Mouse (Mus musculus): ENCODE data around the gene Sco2. TPM values are rescaled to one million over a fixed set of nuclear protein-coding genes. Genes with fewer than 3 reads are reported as not detected.

Sco2 gene
- total and polyA plus RNA-seq, 3 experiments = 25.1 to 40.7 (median 29.4) TPM

- peaks cover 3% of the 10 kb centered on the region for H3K4me1 ChIP-seq (ENCODE audit: control insufficient read depth, insufficient read depth, low read length)
- H3K9ac ChIP-seq (ENCODE audit: low read depth, low read length) = no peak overlapping the region
- no peaks in the 10 kb centered on the region for H3K27me3 ChIP-seq (ENCODE audit: control insufficient read depth, insufficient read depth, low read length)
- intact Hi-C loops (cut with DNase I) = no loop called here
- no peak overlapping the region for H3K27ac ChIP-seq
- 71% methylated on average over 10 of the region's 10 CpGs for WGBS
- H3K79me2 ChIP-seq (replicated peaks; ENCODE audit: control insufficient read depth, insufficient read depth, low read length) = no peaks in the 10 kb centered on the region
- no peak overlapping the region for H3K4me3 ChIP-seq
- TF ChIP-seq CTCF (IDR thresholded peaks at IDR 0.05) = no peak
- no peak for TF ChIP-seq POLR2A (IDR thresholded peaks at IDR 0.05; ENCODE audit: insufficient read depth, low read depth, low read length)
- TF ChIP-seq EP300 (IDR thresholded peaks at IDR 0.05; ENCODE audit: insufficient read depth, low read depth, low read length) = no peak
- H3K36me3 ChIP-seq (ENCODE audit: control insufficient read depth, insufficient read depth, low read length) = no peaks in the 10 kb centered on the region
- DNase-seq = no peak
These were observed 31.4 kb upstream of the Sco2 start for GRCm38 (mm10) chr15:89404831-89405623.

- no peaks in the 10 kb centered on the region for H3K79me2 ChIP-seq (replicated peaks; ENCODE audit: control insufficient read depth, insufficient read depth, low read length)
- WGBS = 93% methylated on average over 1 of the region's 1 CpGs
- intact Hi-C loops (cut with DNase I) = no loop called here
- no peaks in the 10 kb centered on the region for H3K36me3 ChIP-seq (ENCODE audit: control insufficient read depth, insufficient read depth, low read length)
- no peak for DNase-seq
- no peak overlapping the region for H3K4me3 ChIP-seq
- H3K27me3 ChIP-seq (ENCODE audit: control insufficient read depth, insufficient read depth, low read length) = no peaks in the 10 kb centered on the region
- TF ChIP-seq EP300 (IDR thresholded peaks at IDR 0.05; ENCODE audit: insufficient read depth, low read depth, low read length) (no peak), POLR2A (IDR thresholded peaks at IDR 0.05; ENCODE audit: insufficient read depth, low read depth, low read length) (no peak), CTCF (IDR thresholded peaks at IDR 0.05) (no peak)
- H3K4me1 ChIP-seq (ENCODE audit: control insufficient read depth, insufficient read depth, low read length) = peaks cover 3% of the 10 kb centered on the region
- no peak overlapping the region for H3K9ac ChIP-seq (ENCODE audit: low read depth, low read length)
- no peak overlapping the region for H3K27ac ChIP-seq
These were observed 28.8 kb upstream of the Sco2 start for GRCm38 (mm10) chr15:89402471-89402870.

GRCm38 (mm10) chr15:89399716-89400115, 26.1 kb upstream of the Sco2 start:
- H3K36me3 ChIP-seq (ENCODE audit: control insufficient read depth, insufficient read depth, low read length) = no peaks in the 10 kb centered on the region
- 68% methylated on average over 1 of the region's 1 CpGs for WGBS
- H3K79me2 ChIP-seq (replicated peaks; ENCODE audit: control insufficient read depth, insufficient read depth, low read length) = no peaks in the 10 kb centered on the region
- H3K4me1 ChIP-seq (ENCODE audit: control insufficient read depth, insufficient read depth, low read length) = peaks cover 3% of the 10 kb centered on the region
- H3K9ac ChIP-seq (ENCODE audit: low read depth, low read length) = no peak overlapping the region
- intact Hi-C loops (cut with DNase I) = no loop called here
- no peak overlapping the region for H3K27ac ChIP-seq
- TF ChIP-seq POLR2A (IDR thresholded peaks at IDR 0.05; ENCODE audit: insufficient read depth, low read depth, low read length) (no peak), EP300 (IDR thresholded peaks at IDR 0.05; ENCODE audit: insufficient read depth, low read depth, low read length) (no peak), CTCF (IDR thresholded peaks at IDR 0.05) (no peak)
- H3K4me3 ChIP-seq = no peak overlapping the region
- no peaks in the 10 kb centered on the region for H3K27me3 ChIP-seq (ENCODE audit: control insufficient read depth, insufficient read depth, low read length)
- DNase-seq = no peak

- Histone ChIP-seq H3K79me2 (replicated peaks; ENCODE audit: control insufficient read depth, insufficient read depth, low read length) (no peaks in the 10 kb centered on the region), H3K9ac (ENCODE audit: low read depth, low read length) (no peak overlapping the region), H3K27me3 (ENCODE audit: control insufficient read depth, insufficient read depth, low read length) (no peaks in the 10 kb centered on the region), H3K4me3 (no peak overlapping the region), H3K36me3 (ENCODE audit: control insufficient read depth, insufficient read depth, low read length) (no peaks in the 10 kb centered on the region), H3K27ac (no peak overlapping the region), H3K4me1 (ENCODE audit: control insufficient read depth, insufficient read depth, low read length) (peaks cover 3% of the 10 kb centered on the region)
- no peak for DNase-seq
- intact Hi-C loops (cut with DNase I) = no loop called here
- no peak for TF ChIP-seq CTCF (IDR thresholded peaks at IDR 0.05)
- no peak for TF ChIP-seq POLR2A (IDR thresholded peaks at IDR 0.05; ENCODE audit: insufficient read depth, low read depth, low read length)
- no peak for TF ChIP-seq EP300 (IDR thresholded peaks at IDR 0.05; ENCODE audit: insufficient read depth, low read depth, low read length)
- 86% methylated on average over 2 of the region's 2 CpGs for WGBS
These were observed 24.5 kb upstream of the Sco2 start for GRCm38 (mm10) chr15:89398146-89398545.

- Histone ChIP-seq H3K27me3 (ENCODE audit: control insufficient read depth, insufficient read depth, low read length) (no peaks in the 10 kb centered on the region), H3K36me3 (ENCODE audit: control insufficient read depth, insufficient read depth, low read length) (no peaks in the 10 kb centered on the region), H3K9ac (ENCODE audit: low read depth, low read length) (no peak overlapping the region), H3K4me1 (ENCODE audit: control insufficient read depth, insufficient read depth, low read length) (peaks cover 3% of the 10 kb centered on the region), H3K79me2 (replicated peaks; ENCODE audit: control insufficient read depth, insufficient read depth, low read length) (no peaks in the 10 kb centered on the region), H3K4me3 (no peak overlapping the region), H3K27ac (no peak overlapping the region)
- intact Hi-C loops (cut with DNase I) = no loop called here
- WGBS = 86% methylated on average over 4 of the region's 4 CpGs
- TF ChIP-seq CTCF (IDR thresholded peaks at IDR 0.05) = no peak
- no peak for TF ChIP-seq EP300 (IDR thresholded peaks at IDR 0.05; ENCODE audit: insufficient read depth, low read depth, low read length)
- TF ChIP-seq POLR2A (IDR thresholded peaks at IDR 0.05; ENCODE audit: insufficient read depth, low read depth, low read length) = no peak
- DNase-seq = no peak
These were observed 23.2 kb upstream of the Sco2 start for GRCm38 (mm10) chr15:89396883-89397282.

GRCm38 (mm10) chr15:89390081-89390480, 16.4 kb upstream of the Sco2 start:
- Histone ChIP-seq H3K79me2 (replicated peaks; ENCODE audit: control insufficient read depth, insufficient read depth, low read length) (no peaks in the 10 kb centered on the region), H3K27ac (no peak overlapping the region), H3K9ac (ENCODE audit: low read depth, low read length) (no peak overlapping the region), H3K4me1 (ENCODE audit: control insufficient read depth, insufficient read depth, low read length) (no peaks in the 10 kb centered on the region), H3K27me3 (ENCODE audit: control insufficient read depth, insufficient read depth, low read length) (no peaks in the 10 kb centered on the region; the same call in 1 of the 2 replicates), H3K36me3 (ENCODE audit: control insufficient read depth, insufficient read depth, low read length) (no peaks in the 10 kb centered on the region), H3K4me3 (no peak overlapping the region)
- 94% methylated on average over 10 of the region's 10 CpGs for WGBS
- intact Hi-C loops (cut with DNase I) = no loop called here
- no peak for TF ChIP-seq CTCF (IDR thresholded peaks at IDR 0.05)
- TF ChIP-seq EP300 (IDR thresholded peaks at IDR 0.05; ENCODE audit: insufficient read depth, low read depth, low read length) = no peak
- TF ChIP-seq POLR2A (IDR thresholded peaks at IDR 0.05; ENCODE audit: insufficient read depth, low read depth, low read length) = no peak
- no peak for DNase-seq
